Mouse (Mus musculus) lung, embryonic 15.5 days (tissue): Measurements from ENCODE around the gene Krtap3-1. TPM values are rescaled to one million over a fixed set of nuclear protein-coding genes. Genes with fewer than 3 reads are reported as not detected.
A peak's percentile ranks its signal among the peaks of the same experiment; 100 is the strongest.

ENCODE experiments used
- ATAC-seq: fragments of 200-750 bp; cut with Nextera tagmentation; 2 replicates; pipeline ENCODE4 v1.8.0; 2017; ENCODE audit warnings: moderate number of reproducible peaks, borderline replicate concordance; ENCODE audit not compliant: low FRiP score, low TSS enrichment; ENCODE audit errors: extremely low read depth
- H3K27ac ChIP-seq: fragments of 300-500 bp; sonication (generic); 2 replicates; pipeline ENCODE4 v1.5.1; 2015; ENCODE audit warnings: moderate library complexity, mild to moderate bottlenecking, inconsistent platforms
- H3K27me3 ChIP-seq: fragments of 300-500 bp; sonication (generic); 2 replicates; pipeline ENCODE4 v1.6.1; 2015; ENCODE audit warnings: inconsistent platforms
- H3K36me3 ChIP-seq: fragments of 300-500 bp; sonication (generic); 2 replicates; pipeline ENCODE4 v1.6.1; 2015; ENCODE audit warnings: inconsistent platforms
- H3K4me1 ChIP-seq: fragments of 300-500 bp; sonication (generic); 2 replicates; pipeline ENCODE4 v1.6.1; 2015; ENCODE audit warnings: inconsistent platforms
- H3K4me2 ChIP-seq: fragments of 300-500 bp; sonication (generic); 2 replicates; pipeline ENCODE4 v1.6.1; 2015; ENCODE audit warnings: inconsistent platforms, mild to moderate bottlenecking, moderate library complexity
- H3K4me3 ChIP-seq: fragments of 300-500 bp; sonication (generic); 2 replicates; pipeline ENCODE4 v1.5.1; 2015; ENCODE audit warnings: mild to moderate bottlenecking, inconsistent platforms
- H3K9ac ChIP-seq: fragments of 300-500 bp; sonication (generic); 2 replicates; pipeline ENCODE4 v1.6.1; 2015; ENCODE audit warnings: inconsistent platforms
- H3K9me3 ChIP-seq: fragments of 300-500 bp; sonication (generic); 2 replicates; pipeline ENCODE4 v1.6.1; 2016; ENCODE audit warnings: inconsistent platforms
- WGBS: fragments of 180-500 bp; shearing (Covaris S2); methylation state at CpG from one replicate; pipeline ENCODE4 v1.1.7; 2015; 5-methylcytosine and 5-hydroxymethylcytosine counted together
- polyA plus RNA-seq: library from polyadenylated mRNA; unstranded; fragments of >200 nt; fragmentation: Nextera tagmentation; extraction: Ambion mirVana; gene quantifications from 2 replicates; pipeline ENCODE4 v1.2.1, GENCODE M21; 2015

The Krtap3-1 gene
- polyA plus RNA-seq, 1 experiment from 2014 or later = not detected

GRCm38 (mm10) chr11:99574106-99574505 is 7.7 kb upstream of the Krtap3-1 start:
- Histone ChIP-seq H3K36me3 (no peaks in the 10 kb centered on the region), H3K27ac (no peak overlapping the region), H3K4me1 (0 out of 2 replicates have a peak, but pooled peaks cover 2% of the 10 kb centered on the region), H3K9ac (0 out of 2 replicates have a peak overlapping the region, but pooled peaks have one; percentile 14), H3K9me3 (no peaks in the 10 kb centered on the region), H3K4me2 (peak overlapping the region; percentile 40; the same call in 1 of the 2 replicates), H3K4me3 (no peak overlapping the region), H3K27me3 (no peaks in the 10 kb centered on the region)
- ATAC-seq = peak; percentile 74; the same call in 1 of the 2 replicates
- whole genome bisulfite sequencing = 2% methylated on average over 7 of the region's 7 CpGs

GRCm38 (mm10) chr11:99573164-99573563 is 6.7 kb upstream of the Krtap3-1 start:
- Histone ChIP-seq H3K4me2 (no peak overlapping the region), H3K36me3 (no peaks in the 10 kb centered on the region), H3K9me3 (no peaks in the 10 kb centered on the region), H3K27ac (no peak overlapping the region), H3K4me3 (no peak overlapping the region), H3K27me3 (no peaks in the 10 kb centered on the region), H3K9ac (no peak overlapping the region), H3K4me1 (0 out of 2 replicates have a peak, but pooled peaks cover 2% of the 10 kb centered on the region)
- no peak for ATAC-seq
- WGBS = 54% methylated on average over 4 of the region's 4 CpGs

- 83% methylated on average over 6 of the region's 6 CpGs for WGBS
- no peak overlapping the region for H3K9ac ChIP-seq
- no peaks in the 10 kb centered on the region for H3K4me1 ChIP-seq
These were observed 3.9 kb downstream of the Krtap3-1 start for GRCm38 (mm10) chr11:99562580-99562979.

GRCm38 (mm10) chr11:99559366-99559765 is 7.1 kb downstream of the Krtap3-1 start, which contains the start of gene Gm11939:
Gm11939 (minus strand) TSS chr11:99559466.
- 79% methylated on average over 9 of the region's 9 CpGs for WGBS
- no peak within 1 kb of the TSS for H3K4me2 ChIP-seq
- no peaks in the 10 kb centered on the region for H3K4me1 ChIP-seq
- H3K4me3 ChIP-seq = no peak within 1 kb of the TSS
- H3K9me3 ChIP-seq = no peaks in the 10 kb centered on the region
- H3K9ac ChIP-seq = no peak within 1 kb of the TSS
- H3K27me3 ChIP-seq = no peaks in the 10 kb centered on the region
- H3K36me3 ChIP-seq = no peaks in the 10 kb centered on the region
- no peak within 1 kb of the TSS for H3K27ac ChIP-seq
- ATAC-seq = no peak

More at GRCm38 (mm10) chr11:99562580-99562979, 3.9 kb downstream of the Krtap3-1 start:
- no peak for ATAC-seq
- Histone ChIP-seq H3K4me2 (no peak overlapping the region), H3K27ac (no peak overlapping the region), H3K4me3 (no peak overlapping the region), H3K36me3 (no peaks in the 10 kb centered on the region), H3K9me3 (no peaks in the 10 kb centered on the region), H3K27me3 (no peaks in the 10 kb centered on the region)

- H3K27me3 ChIP-seq = no peaks in the 10 kb centered on the region
- WGBS = 49% methylated on average over 3 of the region's 3 CpGs
- H3K36me3 ChIP-seq = no peaks in the 10 kb centered on the region
- no peak for ATAC-seq
- H3K4me3 ChIP-seq = no peak overlapping the region
- no peak overlapping the region for H3K9ac ChIP-seq
- H3K4me1 ChIP-seq = no peaks in the 10 kb centered on the region
- no peak overlapping the region for H3K4me2 ChIP-seq
- no peaks in the 10 kb centered on the region for H3K9me3 ChIP-seq
- no peak overlapping the region for H3K27ac ChIP-seq
These were observed 8.3 kb downstream of the Krtap3-1 start for GRCm38 (mm10) chr11:99557976-99558745.

GRCm38 (mm10) chr11:99556753-99557152 is 9.7 kb downstream of the Krtap3-1 start, which contains the start of gene Krtap3-2:
Krtap3-2 (minus strand) TSS chr11:99556853.
- Histone ChIP-seq H3K4me1 (no peaks in the 10 kb centered on the region), H3K4me2 (no peak within 1 kb of the TSS), H3K27ac (no peak within 1 kb of the TSS), H3K9me3 (no peaks in the 10 kb centered on the region), H3K9ac (no peak within 1 kb of the TSS), H3K27me3 (no peaks in the 10 kb centered on the region), H3K4me3 (no peak within 1 kb of the TSS), H3K36me3 (no peaks in the 10 kb centered on the region)
- WGBS = 73% methylated on average over 2 of the region's 2 CpGs
- ATAC-seq = no peak

- no peak overlapping the region for H3K4me3 ChIP-seq
- no peak overlapping the region for H3K27ac ChIP-seq
- H3K9me3 ChIP-seq = no peaks in the 10 kb centered on the region
- no peaks in the 10 kb centered on the region for H3K27me3 ChIP-seq
- no peak overlapping the region for H3K9ac ChIP-seq
- H3K36me3 ChIP-seq = no peaks in the 10 kb centered on the region
- H3K4me2 ChIP-seq = no peak overlapping the region
- H3K4me1 ChIP-seq = no peaks in the 10 kb centered on the region
- 82% methylated on average over 2 of the region's 2 CpGs for WGBS
- no peak for ATAC-seq
These were observed 10.2 kb downstream of the Krtap3-1 start for GRCm38 (mm10) chr11:99556195-99556594.

GRCm38 (mm10) chr11:99550765-99551164 is 15.7 kb downstream of the Krtap3-1 start, which contains the start of gene Krtap3-3:
Krtap3-3 (minus strand) TSS chr11:99550865.
- H3K9me3 ChIP-seq = no peaks in the 10 kb centered on the region
- no peak within 1 kb of the TSS for H3K27ac ChIP-seq
- no peaks in the 10 kb centered on the region for H3K27me3 ChIP-seq
- H3K4me3 ChIP-seq = no peak within 1 kb of the TSS
- no peaks in the 10 kb centered on the region for H3K36me3 ChIP-seq
- no peak within 1 kb of the TSS for H3K4me2 ChIP-seq
- no peak within 1 kb of the TSS for H3K9ac ChIP-seq
- 59% methylated on average over 4 of the region's 4 CpGs for WGBS
- no peaks in the 10 kb centered on the region for H3K4me1 ChIP-seq
- no peak for ATAC-seq

GRCm38 (mm10) chr11:99547892-99548291 is 18.5 kb downstream of the Krtap3-1 start:
- no peaks in the 10 kb centered on the region for H3K27me3 ChIP-seq
- no peak for ATAC-seq

GRCm38 (mm10) chr11:99539721-99540120 is 26.7 kb downstream of the Krtap3-1 start:
- no peak for ATAC-seq
- Histone ChIP-seq H3K36me3 (no peaks in the 10 kb centered on the region), H3K27ac (peak overlapping the region; percentile 68; the same call in 1 of the 2 replicates), H3K9me3 (no peaks in the 10 kb centered on the region), H3K4me3 (no peak overlapping the region), H3K27me3 (no peaks in the 10 kb centered on the region), H3K4me2 (peak overlapping the region; percentile 8; the same call in 1 of the 2 replicates), H3K9ac (no peak overlapping the region), H3K4me1 (0 out of 2 replicates have a peak, but pooled peaks cover 6% of the 10 kb centered on the region)
- 35% methylated on average over 9 of the region's 9 CpGs for WGBS

More at GRCm38 (mm10) chr11:99547892-99548291, 18.5 kb downstream of the Krtap3-1 start:
- Histone ChIP-seq H3K27ac (no peak overlapping the region), H3K4me2 (no peak overlapping the region), H3K9me3 (no peaks in the 10 kb centered on the region), H3K4me3 (no peak overlapping the region), H3K36me3 (no peaks in the 10 kb centered on the region), H3K9ac (no peak overlapping the region), H3K4me1 (no peaks in the 10 kb centered on the region)

- 56% methylated on average over 13 of the region's 13 CpGs for WGBS
- no peak within 1 kb of the TSS for H3K4me2 ChIP-seq
- H3K27ac ChIP-seq = no peak within 1 kb of the TSS
- H3K27me3 ChIP-seq = no peaks in the 10 kb centered on the region
- no peaks in the 10 kb centered on the region for H3K36me3 ChIP-seq
- H3K4me3 ChIP-seq = no peak within 1 kb of the TSS
- no peaks in the 10 kb centered on the region for H3K9me3 ChIP-seq
- no peak within 1 kb of the TSS for H3K9ac ChIP-seq
- H3K4me1 ChIP-seq = no peaks in the 10 kb centered on the region
- no peak for ATAC-seq
These were observed 45.1 kb downstream of the Krtap3-1 start, which contains the start of gene Krt39 for GRCm38 (mm10) chr11:99521288-99521860. Krt39 (minus strand) TSS chr11:99521338.
